Mouse (Mus musculus): ENCODE measurements at regions not wholly inside any gene's neighbourhood (a gene's known extent, or its start where the extent isn't known, plus 50 kb on each side); places are given as distances from the start of the nearest gene placed in this dataset.

- DNase-seq = no peak
Measured at GRCm38 (mm10) chr6:16365450-16365849, 532.8 kb downstream of the Tfec start.

GRCm38 (mm10) chr6:16362057-16362456 is 536.2 kb downstream of the Tfec start:
- DNase-seq = no peak

- DNase-seq = peak; percentile 3
Measured at GRCm38 (mm10) chr6:16359881-16360711, 538.1 kb downstream of the Tfec start.

- DNase-seq = no peak
Measured at GRCm38 (mm10) chr6:16359464-16359863, 538.8 kb downstream of the Tfec start.

- no peak for DNase-seq
Measured at GRCm38 (mm10) chr6:16333638-16334037, 564.6 kb downstream of the Tfec start.

- no peak for DNase-seq
Measured at GRCm38 (mm10) chr6:16314305-16315010, 583.8 kb downstream of the Tfec start.

GRCm38 (mm10) chr6:16312915-16313314 is 585.3 kb downstream of the Tfec start:
- DNase-seq = no peak

GRCm38 (mm10) chr6:16283328-16284072 is 563.0 kb downstream of the Mdfic start:
- no peak for DNase-seq

- DNase-seq = no peak
Measured at GRCm38 (mm10) chr6:16281938-16282337, 561.5 kb downstream of the Mdfic start.
